Mouse (Mus musculus): ENCODE results near the gene Ube3c. TPM values are rescaled to one million over a fixed set of nuclear protein-coding genes. Genes with fewer than 3 reads are reported as not detected.
"Not testable (repeated sequence)": the region's sequence is repeated elsewhere in the genome, so short reads cannot be mapped to it uniquely, and the experiment has no call there.

Gene Ube3c
- total RNA-seq, 2 experiments from 2014 or later: 67.8 to 72.8 TPM

GRCm38 (mm10) chr5:29625610-29626009 is 56.6 kb downstream of the Ube3c start:
- intact Hi-C loops (cut with DNase I): no loop called here
- no peak for TF ChIP-seq CTCF (IDR thresholded peaks at IDR 0.05)
- DNase-seq (ENCODE audit: extremely low spot score in 1 of 2, low spot score in 2 of 2): no peak
- no peak overlapping the region for H3K4me3 ChIP-seq
- H3K27ac ChIP-seq: no peak overlapping the region

- Histone ChIP-seq H3K27ac (no peak overlapping the region), H3K4me3 (no peak overlapping the region)
- no peak for DNase-seq (ENCODE audit: extremely low spot score in 1 of 2, low spot score in 2 of 2)
- no peak for TF ChIP-seq CTCF (IDR thresholded peaks at IDR 0.05)
- intact Hi-C loops (cut with DNase I): no loop called here
These were observed 60.9 kb downstream of the Ube3c start for GRCm38 (mm10) chr5:29629941-29630340.

- no peak for TF ChIP-seq CTCF (IDR thresholded peaks at IDR 0.05)
- no peak overlapping the region for H3K27ac ChIP-seq
- H3K4me3 ChIP-seq: no peak overlapping the region
- intact Hi-C loops (cut with DNase I): no loop called here
- no peak for DNase-seq (ENCODE audit: extremely low spot score in 1 of 2, low spot score in 2 of 2)
These were observed 62.7 kb downstream of the Ube3c start for GRCm38 (mm10) chr5:29631711-29632110.

GRCm38 (mm10) chr5:29636298-29636697 is 67.3 kb downstream of the Ube3c start:
- TF ChIP-seq CTCF (IDR thresholded peaks at IDR 0.05): no peak
- Histone ChIP-seq H3K27ac (no peak overlapping the region), H3K4me3 (no peak overlapping the region)
- no peak for DNase-seq (ENCODE audit: extremely low spot score in 1 of 2, low spot score in 2 of 2)
- intact Hi-C loops (cut with DNase I): no loop called here

- Histone ChIP-seq H3K27ac (no peak overlapping the region), H3K4me3 (no peak overlapping the region)
- TF ChIP-seq CTCF (IDR thresholded peaks at IDR 0.05): no peak; the same call in none of the 2 replicates
- intact Hi-C loops (cut with DNase I): no loop called here
- DNase-seq (ENCODE audit: extremely low spot score in 1 of 2, low spot score in 2 of 2): no peak
These were observed 67.8 kb downstream of the Ube3c start for GRCm38 (mm10) chr5:29636884-29637283.

- Histone ChIP-seq H3K27ac (no peak overlapping the region), H3K4me3 (no peak overlapping the region)
- no peak for DNase-seq (ENCODE audit: extremely low spot score in 1 of 2, low spot score in 2 of 2)
- intact Hi-C loops (cut with DNase I): no loop called here
- no peak for TF ChIP-seq CTCF (IDR thresholded peaks at IDR 0.05)
These were observed 72.3 kb downstream of the Ube3c start for GRCm38 (mm10) chr5:29641124-29641884.

GRCm38 (mm10) chr5:29651696-29652095 is 82.7 kb downstream of the Ube3c start:
- DNase-seq (ENCODE audit: extremely low spot score in 1 of 2, low spot score in 2 of 2): no peak
- intact Hi-C loops (cut with DNase I): no loop called here
- TF ChIP-seq CTCF (IDR thresholded peaks at IDR 0.05): no peak
- Histone ChIP-seq H3K4me3 (no peak overlapping the region), H3K27ac (no peak overlapping the region)

GRCm38 (mm10) chr5:29657590-29658339 is 88.7 kb downstream of the Ube3c start:
- TF ChIP-seq CTCF (IDR thresholded peaks at IDR 0.05): no peak
- Histone ChIP-seq H3K27ac (no peak overlapping the region), H3K4me3 (no peak overlapping the region)
- intact Hi-C loops (cut with DNase I): no loop called here
- DNase-seq (ENCODE audit: extremely low spot score in 1 of 2, low spot score in 2 of 2): no peak

- intact Hi-C loops (cut with DNase I); H3K27ac ChIP-seq; H3K4me3 ChIP-seq; DNase-seq (ENCODE audit: extremely low spot score in 1 of 2, low spot score in 2 of 2): not testable (repeated sequence)
These were observed 92.2 kb downstream of the Ube3c start for GRCm38 (mm10) chr5:29661246-29661645.

GRCm38 (mm10) chr5:29665391-29665790 is 96.3 kb downstream of the Ube3c start:
- no peak overlapping the region for H3K4me3 ChIP-seq
- no peak for DNase-seq (ENCODE audit: extremely low spot score in 1 of 2, low spot score in 2 of 2)
- no peak overlapping the region for H3K27ac ChIP-seq
- intact Hi-C loops (cut with DNase I): no loop called here
- no peak for TF ChIP-seq CTCF (IDR thresholded peaks at IDR 0.05)

- no peak for TF ChIP-seq CTCF (IDR thresholded peaks at IDR 0.05)
- H3K4me3 ChIP-seq: no peak overlapping the region
- intact Hi-C loops (cut with DNase I): no loop called here
These were observed 103.5 kb downstream of the Ube3c start for GRCm38 (mm10) chr5:29672551-29672950.

GRCm38 (mm10) chr5:29674305-29674704 is 105.3 kb downstream of the Ube3c start:
- DNase-seq (ENCODE audit: extremely low spot score in 1 of 2, low spot score in 2 of 2): no peak
- H3K27ac ChIP-seq: no peak overlapping the region
- TF ChIP-seq CTCF (IDR thresholded peaks at IDR 0.05): no peak
- H3K4me3 ChIP-seq: no peak overlapping the region
- intact Hi-C loops (cut with DNase I): no loop called here

More at GRCm38 (mm10) chr5:29672551-29672950, 103.5 kb downstream of the Ube3c start:
- DNase-seq (ENCODE audit: extremely low spot score in 1 of 2, low spot score in 2 of 2): no peak
- no peak overlapping the region for H3K27ac ChIP-seq

All from left cerebral cortex, adult 2 months (tissue).